Mouse (Mus musculus) kidney, adult 2 months (tissue): ENCODE measurements around the gene Nhsl1. TPM values are rescaled to one million over a fixed set of nuclear protein-coding genes. Genes with fewer than 3 reads are reported as not detected.
A peak's percentile ranks its signal among the peaks of the same experiment; 100 is the strongest.
"Not testable (repeated sequence)": the region's sequence is repeated elsewhere in the genome, so short reads cannot be mapped to it uniquely, and the experiment has no call there.

ENCODE experiments used
- DNase-seq: peaks from one replicate; pipeline ENCODE4 v3.0.0; 2021
- H3K27ac ChIP-seq: fragments of 200-500 bp; 2 replicates; pipeline ENCODE4 v1.5.1; 2012; ENCODE audit warnings: low read depth, low read length, control low read depth, inconsistent platforms; ENCODE audit not compliant: insufficient read depth
- H3K27me3 ChIP-seq: fragments of 200-500 bp; replicated peaks from 2 replicates; pipeline ENCODE4 v1.6.1; 2012; ENCODE audit warnings: mild to moderate bottlenecking, moderate library complexity, low read length, inconsistent platforms; ENCODE audit not compliant: control insufficient read depth, insufficient read depth
- H3K36me3 ChIP-seq: fragments of 200-500 bp; 2 replicates; pipeline ENCODE4 v1.6.1; 2012; ENCODE audit warnings: mild to moderate bottlenecking, moderate library complexity, low read length, inconsistent platforms; ENCODE audit not compliant: control insufficient read depth, insufficient read depth
- H3K4me1 ChIP-seq: fragments of 200-500 bp; 2 replicates; pipeline ENCODE4 v1.6.1; 2011; ENCODE audit warnings: low read length; ENCODE audit not compliant: control insufficient read depth, insufficient read depth
- H3K4me3 ChIP-seq: fragments of 200-500 bp; 2 replicates; pipeline ENCODE4 v1.5.1; 2011; ENCODE audit warnings: mild to moderate bottlenecking, low read depth, low read length, control low read depth; ENCODE audit not compliant: insufficient read depth
- CTCF ChIP-seq: fragments of 200-500 bp; conservative IDR thresholded peaks from 2 replicates; pipeline ENCODE4 v1.5.1; 2011; ENCODE audit warnings: low read depth, mild to moderate bottlenecking, control low read depth, low read length, moderate library complexity, mixed read lengths; ENCODE audit not compliant: insufficient read depth, insufficient read length
- POLR2A ChIP-seq: fragments of 200-500 bp; IDR thresholded peaks from one replicate; pipeline ENCODE4 v1.6.1; 2011; ENCODE audit warnings: low read depth, low read length, control low read depth
- WGBS: fragments of 180-500 bp; shearing (Covaris S2); methylation state at CpG from one replicate; pipeline ENCODE4 v1.1.7; 2018; 5-methylcytosine and 5-hydroxymethylcytosine counted together
- polyA plus RNA-seq: library from polyadenylated mRNA; depleted of rRNA; stranded (reverse); fragments of >200 nt; gene quantifications from 2 replicates; pipeline ENCODE4 v1.2.3, GENCODE M21; 2012; rRNA removed

Gene Nhsl1
- polyA plus RNA-seq, 1 experiment: 10.4 TPM

- H3K27ac ChIP-seq: no peak overlapping the region
- H3K27me3 ChIP-seq: no peaks in the 10 kb centered on the region
- no peak for TF ChIP-seq POLR2A
- TF ChIP-seq CTCF: no peak
- no peaks in the 10 kb centered on the region for H3K36me3 ChIP-seq
- WGBS: 45% methylated on average over 4 of the region's 4 CpGs
- H3K4me3 ChIP-seq: no peak overlapping the region
- DNase-seq: peak; percentile 42
- no peaks in the 10 kb centered on the region for H3K4me1 ChIP-seq
These were observed 228.6 kb downstream of the Nhsl1 start for GRCm38 (mm10) chr10:18547381-18547780.

- Histone ChIP-seq H3K4me3 (peak overlapping the region; percentile 27), H3K4me1 (no peaks in the 10 kb centered on the region), H3K36me3 (no peaks in the 10 kb centered on the region), H3K27me3 (no peaks in the 10 kb centered on the region), H3K27ac (no peak overlapping the region)
- TF ChIP-seq CTCF: no peak
- no peak for DNase-seq
- WGBS: 12% methylated on average over 35 of the region's 35 CpGs
These were observed 230.8 kb downstream of the Nhsl1 start for GRCm38 (mm10) chr10:18549321-18550216.

- not testable (repeated sequence) for H3K36me3 ChIP-seq, DNase-seq, H3K27ac ChIP-seq, H3K4me1 ChIP-seq, H3K27me3 ChIP-seq, H3K4me3 ChIP-seq
- 82% methylated on average over 9 of the region's 9 CpGs for WGBS
These were observed 240.3 kb downstream of the Nhsl1 start for GRCm38 (mm10) chr10:18559076-18559475.

GRCm38 (mm10) chr10:18561445-18561844 lies 242.7 kb downstream of the Nhsl1 start:
- H3K4me3 ChIP-seq: no peak overlapping the region
- no peak for DNase-seq
- H3K27ac ChIP-seq: no peak overlapping the region
- H3K4me1 ChIP-seq: no peaks in the 10 kb centered on the region
- no peaks in the 10 kb centered on the region for H3K27me3 ChIP-seq
- 51% methylated on average over 5 of the region's 5 CpGs for WGBS
- TF ChIP-seq POLR2A (no peak), CTCF (no peak)
- no peaks in the 10 kb centered on the region for H3K36me3 ChIP-seq

GRCm38 (mm10) chr10:18562940-18563339 lies 244.2 kb downstream of the Nhsl1 start:
- Histone ChIP-seq H3K36me3 (no peaks in the 10 kb centered on the region), H3K27ac (no peak overlapping the region), H3K4me1 (no peaks in the 10 kb centered on the region), H3K27me3 (no peaks in the 10 kb centered on the region), H3K4me3 (no peak overlapping the region)
- peak; percentile 55 for DNase-seq
- peak; percentile 67 for TF ChIP-seq CTCF
- no peak for TF ChIP-seq POLR2A
- WGBS: 2% methylated on average over 4 of the region's 4 CpGs

GRCm38 (mm10) chr10:18572581-18572980 lies 253.8 kb downstream of the Nhsl1 start:
- DNase-seq: peak; percentile 19

More at GRCm38 (mm10) chr10:18572581-18572980, 253.8 kb downstream of the Nhsl1 start:
- H3K27ac ChIP-seq: no peak overlapping the region
- no peak overlapping the region for H3K4me3 ChIP-seq
- no peaks in the 10 kb centered on the region for H3K27me3 ChIP-seq
- TF ChIP-seq POLR2A: no peak
- TF ChIP-seq CTCF: peak; percentile 67
- no peaks in the 10 kb centered on the region for H3K36me3 ChIP-seq
- 49% methylated on average over 2 of the region's 2 CpGs for WGBS
- no peaks in the 10 kb centered on the region for H3K4me1 ChIP-seq

Other genes with a start within 250 kb of the Nhsl1 start
- not detected in 2 replicates for gene Ect2l, start 108.1 kb upstream of the Nhsl1 start, polyA plus RNA-seq
- gene Ccdc28a, start 84.0 kb upstream of the Nhsl1 start, polyA plus RNA-seq: 29.5 and 35.0 TPM in 2 replicates
- 1.9 and 2.9 TPM in 2 replicates for gene Hebp2, start 227.1 kb downstream of the Nhsl1 start, polyA plus RNA-seq